Mouse (Mus musculus) heart, embryonic 13.5 days (tissue): ENCODE measurements at regions not wholly inside any gene's neighbourhood (a gene's known extent, or its start where the extent isn't known, plus 50 kb on each side); places are given as distances from the start of the nearest gene placed in this dataset.

Experiments used
- ATAC-seq: fragments of 200-750 bp; cut with Nextera tagmentation; 2 replicates; pipeline ENCODE4 v1.8.0; 2017; ENCODE audit warnings: moderate TSS enrichment; ENCODE audit not compliant: insufficient number of reproducible peaks, low FRiP score, low TSS enrichment; ENCODE audit errors: extremely low read depth
- H3K27ac ChIP-seq: fragments of 300-500 bp; sonication (generic); replicated peaks from 2 replicates; pipeline ENCODE4 v1.5.1; 2015; ENCODE audit warnings: moderate library complexity, mild to moderate bottlenecking, inconsistent platforms
- H3K27me3 ChIP-seq: fragments of 300-500 bp; sonication (generic); replicated peaks from 2 replicates; pipeline ENCODE4 v1.6.1; 2015; ENCODE audit warnings: mild to moderate bottlenecking, inconsistent platforms
- H3K36me3 ChIP-seq: fragments of 300-500 bp; sonication (generic); 2 replicates; pipeline ENCODE4 v1.6.1; 2015; ENCODE audit warnings: mild to moderate bottlenecking, inconsistent platforms
- H3K4me1 ChIP-seq: fragments of 300-500 bp; sonication (generic); 2 replicates; pipeline ENCODE4 v1.6.1; 2015; ENCODE audit warnings: inconsistent platforms
- H3K4me2 ChIP-seq: fragments of 300-500 bp; sonication (generic); 2 replicates; pipeline ENCODE4 v1.6.1; 2015; ENCODE audit warnings: inconsistent platforms, mild to moderate bottlenecking, moderate library complexity
- H3K4me3 ChIP-seq: fragments of 300-500 bp; sonication (generic); 2 replicates; pipeline ENCODE4 v1.5.1; 2015; ENCODE audit warnings: moderate library complexity, mild to moderate bottlenecking, inconsistent platforms
- H3K9ac ChIP-seq: fragments of 300-500 bp; sonication (generic); 2 replicates; pipeline ENCODE4 v1.6.1; 2015; ENCODE audit warnings: inconsistent platforms, mild to moderate bottlenecking, moderate library complexity
- H3K9me3 ChIP-seq: fragments of 300-500 bp; sonication (generic); 2 replicates; pipeline ENCODE4 v1.6.1; 2016; ENCODE audit warnings: inconsistent platforms
- WGBS: fragments of 180-500 bp; shearing (Covaris S2); methylation state at CpG from one replicate; pipeline ENCODE4 v1.1.7; 2015; ENCODE audit warnings: mixed read lengths; 5-methylcytosine and 5-hydroxymethylcytosine counted together

DNA sequence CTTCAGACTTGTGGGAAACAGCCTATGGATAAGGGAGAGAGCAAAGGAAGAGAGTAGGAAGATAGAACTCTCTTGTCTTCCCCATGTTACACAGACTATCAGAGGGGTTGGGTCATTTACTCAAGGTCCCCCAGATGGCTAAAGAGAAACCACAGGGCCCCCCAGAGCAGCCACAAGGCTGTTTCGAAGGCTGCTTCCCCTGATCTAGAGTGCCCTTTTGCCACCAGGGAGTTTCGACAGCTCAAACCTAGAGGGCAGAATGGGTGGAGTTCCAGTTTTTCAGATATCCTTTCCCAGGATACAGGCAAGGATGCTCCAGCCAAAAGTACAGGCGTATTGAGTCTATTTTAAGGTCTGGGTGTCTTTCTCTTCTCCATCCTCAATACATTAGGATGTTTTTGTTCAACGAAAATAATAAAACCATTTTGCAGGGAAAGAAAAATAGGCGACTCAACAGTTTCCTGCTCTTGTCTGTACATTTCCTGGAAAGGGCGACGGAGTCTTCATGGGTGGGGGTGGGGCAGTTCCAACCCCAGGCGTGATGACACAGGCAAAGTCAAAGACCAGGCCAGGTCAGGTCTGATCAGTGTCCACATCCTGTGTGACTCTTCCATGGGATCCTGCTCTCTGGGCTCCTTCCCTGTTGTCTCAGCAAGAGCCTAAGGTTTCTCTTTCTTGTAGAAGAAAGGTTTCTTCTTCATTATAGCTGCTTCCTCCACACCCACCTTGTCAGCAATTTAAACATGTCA is 96.9 kb upstream of the Mgme1 start:
- no peak for ATAC-seq

DNA sequence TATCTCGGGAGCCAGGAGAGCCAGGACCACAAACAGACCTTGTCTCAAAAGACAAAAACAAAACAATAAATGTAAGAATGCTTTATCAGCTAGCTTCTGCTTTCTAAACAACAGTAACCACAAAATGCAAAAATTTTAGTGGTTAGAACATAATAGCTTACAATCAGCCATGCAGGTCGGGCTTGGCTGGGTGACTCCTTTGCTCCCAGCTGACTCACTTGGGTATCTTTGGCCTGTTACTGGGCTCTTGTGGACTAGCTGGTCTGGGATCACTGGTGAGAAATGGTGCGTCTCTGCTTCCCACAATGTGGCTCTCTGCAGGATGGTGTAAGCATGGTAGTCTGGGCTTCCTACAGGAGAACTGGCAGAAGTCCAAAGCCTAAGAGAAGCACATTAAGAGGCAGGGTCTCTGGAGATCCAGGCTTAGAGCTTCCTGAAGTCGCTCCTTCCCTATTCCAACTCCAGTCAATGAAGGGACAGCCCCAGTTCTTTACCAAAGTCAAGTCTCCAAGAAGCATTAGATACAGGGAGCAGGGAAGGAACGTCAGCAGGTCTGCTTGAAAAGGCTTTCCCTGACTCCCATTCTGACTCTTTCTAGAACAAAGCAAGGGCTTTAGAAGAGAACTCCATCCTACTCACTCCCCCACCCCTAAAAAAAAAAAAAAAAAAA is 96.0 kb upstream of the Mgme1 start:
- no peak overlapping the region for H3K9ac ChIP-seq
- no peaks in the 10 kb centered on the region for H3K27me3 ChIP-seq
- no peaks in the 10 kb centered on the region for H3K36me3 ChIP-seq
- H3K4me1 ChIP-seq, result peaks cover 29% of the 10 kb centered on the region
- H3K4me3 ChIP-seq, result no peak overlapping the region
- no peak overlapping the region for H3K4me2 ChIP-seq
- ATAC-seq, result no peak
- no peak overlapping the region for H3K27ac ChIP-seq
- WGBS, result 76% methylated on average over 5 of the region's 5 CpGs
- no peaks in the 10 kb centered on the region for H3K9me3 ChIP-seq

More for the DNA sequence above, 96.9 kb upstream of the Mgme1 start:
- no peak overlapping the region for H3K27ac ChIP-seq
- WGBS, result 62% methylated on average over 8 of the region's 8 CpGs
- no peak overlapping the region for H3K4me3 ChIP-seq
- no peak overlapping the region for H3K4me2 ChIP-seq
- H3K9ac ChIP-seq, result no peak overlapping the region
- H3K27me3 ChIP-seq, result no peaks in the 10 kb centered on the region
- H3K4me1 ChIP-seq, result peaks cover 32% of the 10 kb centered on the region
- H3K36me3 ChIP-seq, result no peaks in the 10 kb centered on the region
- H3K9me3 ChIP-seq, result no peaks in the 10 kb centered on the region

DNA sequence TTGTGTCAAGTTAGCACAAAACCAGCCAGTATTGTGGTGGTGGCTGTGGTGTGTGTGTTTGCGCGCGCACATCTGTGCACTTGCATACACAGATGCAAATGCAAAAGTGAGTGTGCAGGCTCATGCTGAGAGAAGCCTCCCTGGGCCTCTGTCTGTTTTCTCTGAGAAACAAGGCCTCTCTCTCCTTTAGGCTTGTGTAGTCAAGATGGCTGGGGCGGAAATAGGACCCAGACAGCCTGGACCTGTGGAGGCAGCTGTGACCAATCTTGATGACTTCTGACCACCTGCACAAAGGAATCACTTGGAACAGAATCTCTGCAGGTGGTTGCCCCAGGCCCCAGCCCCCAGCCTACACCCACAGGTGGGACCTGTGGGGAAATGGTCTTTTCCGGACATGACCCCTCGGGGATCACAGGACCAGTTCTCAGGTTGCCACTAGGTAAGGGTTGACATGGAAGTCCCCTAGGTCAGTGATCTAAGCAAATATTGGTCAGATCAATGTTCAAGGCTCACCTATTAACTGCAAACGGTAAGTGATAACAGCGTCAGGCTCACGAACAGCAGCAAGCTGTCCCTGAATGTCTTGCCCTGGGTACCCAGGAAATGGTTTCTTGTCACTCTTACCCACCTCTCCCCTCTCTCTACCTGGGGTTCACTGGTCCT is 93.8 kb upstream of the Mgme1 start:
- Histone ChIP-seq H3K9ac (peak overlapping the region; percentile 71), H3K4me1 (peaks cover 29% of the 10 kb centered on the region), H3K4me3 (no peak overlapping the region), H3K27ac (peak overlapping the region; percentile 96), H3K4me2 (peak overlapping the region; percentile 47), H3K27me3 (no peaks in the 10 kb centered on the region), H3K36me3 (no peaks in the 10 kb centered on the region), H3K9me3 (no peaks in the 10 kb centered on the region)
- ATAC-seq, result no peak
- 77% methylated on average over 9 of the region's 9 CpGs for WGBS

DNA sequence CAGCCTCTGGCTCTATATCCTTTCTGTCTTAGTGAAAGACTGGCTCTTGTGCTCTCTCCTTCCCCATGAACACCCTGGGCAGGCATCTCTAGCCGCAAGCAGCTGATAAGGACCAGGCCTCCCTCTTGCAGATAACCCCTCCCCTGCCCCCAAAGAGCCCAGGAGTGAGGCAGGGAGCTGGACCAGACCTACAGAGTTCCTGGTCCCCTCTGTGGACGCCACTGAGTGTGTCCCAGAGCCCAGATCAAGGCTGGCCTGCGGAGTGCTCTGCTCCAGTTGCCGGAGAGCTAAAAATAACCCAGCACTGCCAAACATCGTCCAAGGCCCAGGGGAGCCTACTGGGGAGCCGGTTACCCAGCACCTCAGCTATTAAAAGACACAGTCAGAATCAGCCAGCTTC is 93.2 kb upstream of the Mgme1 start:
- WGBS, result 4% methylated on average over 6 of the region's 6 CpGs
- Histone ChIP-seq H3K9ac (peak overlapping the region; percentile 71), H3K4me1 (peaks cover 32% of the 10 kb centered on the region), H3K4me2 (peak overlapping the region; percentile 47), H3K36me3 (no peaks in the 10 kb centered on the region), H3K4me3 (no peak overlapping the region), H3K27ac (peak overlapping the region; percentile 96), H3K9me3 (no peaks in the 10 kb centered on the region), H3K27me3 (no peaks in the 10 kb centered on the region)
- ATAC-seq, result peak; percentile 77

DNA sequence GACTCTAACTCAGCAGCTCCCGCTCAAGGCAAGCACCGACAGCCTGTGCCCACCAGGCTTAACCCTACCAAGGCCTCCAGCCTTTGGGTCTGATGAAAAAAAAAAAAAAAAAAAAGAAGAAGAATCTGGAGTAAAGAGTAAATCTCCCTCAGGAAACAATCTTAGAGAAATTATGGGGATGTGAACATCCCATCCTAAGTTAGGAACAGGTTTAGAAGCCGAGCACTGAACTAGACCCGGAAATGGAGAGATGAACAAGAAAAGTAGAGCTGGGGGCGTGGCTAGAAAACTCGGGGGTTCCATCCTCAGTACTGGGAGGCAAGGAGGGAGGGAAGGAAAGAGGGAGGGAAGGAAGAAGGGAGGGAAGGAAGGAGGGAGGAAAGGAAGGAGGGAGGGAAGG is 92.5 kb upstream of the Mgme1 start:
- Histone ChIP-seq H3K9me3 (no peaks in the 10 kb centered on the region), H3K36me3 (no peaks in the 10 kb centered on the region), H3K9ac (peak overlapping the region; percentile 71), H3K4me1 (peaks cover 33% of the 10 kb centered on the region), H3K27me3 (no peaks in the 10 kb centered on the region), H3K4me3 (no peak overlapping the region), H3K4me2 (peak overlapping the region; percentile 47; the same call in 1 of the 2 replicates), H3K27ac (peak overlapping the region; percentile 96)
- 55% methylated on average over 6 of the region's 6 CpGs for WGBS
- ATAC-seq, result no peak

DNA sequence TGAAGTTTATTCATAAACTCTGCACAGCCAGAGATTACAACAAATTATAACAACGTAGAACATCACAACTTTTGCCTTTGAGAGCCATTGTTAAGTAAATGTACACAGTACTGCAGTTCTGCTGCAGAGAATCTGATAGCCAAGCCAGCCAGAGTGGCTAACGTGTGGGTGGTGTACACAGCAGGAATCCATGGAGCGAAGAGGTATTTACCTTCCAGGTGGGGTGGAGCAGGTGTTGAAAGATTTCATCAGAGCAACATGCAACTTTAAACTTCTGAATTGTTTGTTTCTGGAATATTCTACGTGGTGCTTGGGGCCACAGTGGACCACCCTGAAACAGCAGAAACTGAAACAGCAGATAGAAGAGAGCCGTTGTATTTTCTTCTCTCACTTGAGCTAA is 88.4 kb upstream of the Mgme1 start:
- ATAC-seq, result no peak
- Histone ChIP-seq H3K27me3 (no peaks in the 10 kb centered on the region), H3K9ac (no peak overlapping the region), H3K27ac (no peak overlapping the region), H3K4me2 (no peak overlapping the region), H3K4me3 (no peak overlapping the region), H3K4me1 (peaks cover 30% of the 10 kb centered on the region), H3K36me3 (no peaks in the 10 kb centered on the region), H3K9me3 (no peaks in the 10 kb centered on the region)
- WGBS, result 66% methylated on average over 5 of the region's 5 CpGs

DNA sequence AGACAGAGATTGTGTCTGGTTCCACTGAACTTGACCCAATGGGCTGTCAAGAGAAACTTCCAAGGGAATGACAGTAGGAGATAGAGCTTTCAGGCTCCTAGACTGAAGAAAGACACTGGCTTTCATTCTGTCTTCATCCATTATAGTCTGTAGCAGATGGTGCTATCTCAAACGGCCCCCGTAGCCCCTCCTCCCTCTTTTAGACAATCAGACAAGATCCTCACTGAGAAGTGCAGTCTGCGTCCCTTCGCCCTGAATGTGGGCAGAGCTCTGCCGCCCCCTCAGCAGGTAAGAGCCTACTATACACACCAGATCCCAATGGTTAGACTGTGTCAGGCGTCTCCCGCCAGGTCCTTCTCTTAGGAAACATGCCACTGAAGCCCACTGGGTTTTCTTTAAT is 87.9 kb upstream of the Mgme1 start:
- WGBS, result 58% methylated on average over 7 of the region's 7 CpGs
- ATAC-seq, result no peak
- Histone ChIP-seq H3K9me3 (no peaks in the 10 kb centered on the region), H3K4me1 (peaks cover 25% of the 10 kb centered on the region), H3K27ac (no peak overlapping the region), H3K9ac (no peak overlapping the region), H3K4me2 (no peak overlapping the region), H3K27me3 (no peaks in the 10 kb centered on the region), H3K4me3 (no peak overlapping the region), H3K36me3 (no peaks in the 10 kb centered on the region)

DNA sequence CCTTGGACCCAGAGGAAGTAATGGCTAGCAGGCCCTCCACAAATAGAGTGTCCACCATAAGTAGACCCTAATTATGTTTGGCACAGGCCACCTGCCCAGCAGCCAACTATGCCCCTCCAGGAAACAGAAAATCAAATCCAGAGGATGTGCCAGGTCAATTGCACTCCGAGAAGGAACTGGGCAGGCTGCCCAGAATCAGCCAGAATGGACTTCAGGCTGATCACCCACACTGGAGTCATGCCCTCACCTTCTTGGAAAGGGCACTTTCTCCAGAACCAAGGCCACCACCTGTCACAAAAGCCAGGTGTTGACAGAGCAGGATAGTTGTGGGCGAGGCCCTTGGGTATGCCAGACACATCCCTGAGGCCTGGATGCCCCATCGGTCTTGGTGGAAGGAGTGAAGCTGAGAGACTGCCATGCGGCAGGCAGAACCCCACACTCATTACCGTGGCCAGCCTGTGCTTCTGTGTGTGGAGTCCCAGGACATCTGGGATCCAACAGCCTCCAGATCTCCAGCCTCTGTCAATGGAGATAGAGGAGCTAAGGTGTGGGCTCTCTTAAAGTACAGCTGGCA is 87.0 kb upstream of the Mgme1 start:
- Histone ChIP-seq H3K36me3 (no peaks in the 10 kb centered on the region), H3K27ac (peak overlapping the region; percentile 50; the same call in 1 of the 2 replicates), H3K9ac (no peak overlapping the region), H3K9me3 (no peaks in the 10 kb centered on the region), H3K4me2 (no peak overlapping the region), H3K4me1 (peaks cover 21% of the 10 kb centered on the region), H3K4me3 (no peak overlapping the region), H3K27me3 (no peaks in the 10 kb centered on the region)
- 61% methylated on average over 5 of the region's 5 CpGs for WGBS
- ATAC-seq, result no peak

DNA sequence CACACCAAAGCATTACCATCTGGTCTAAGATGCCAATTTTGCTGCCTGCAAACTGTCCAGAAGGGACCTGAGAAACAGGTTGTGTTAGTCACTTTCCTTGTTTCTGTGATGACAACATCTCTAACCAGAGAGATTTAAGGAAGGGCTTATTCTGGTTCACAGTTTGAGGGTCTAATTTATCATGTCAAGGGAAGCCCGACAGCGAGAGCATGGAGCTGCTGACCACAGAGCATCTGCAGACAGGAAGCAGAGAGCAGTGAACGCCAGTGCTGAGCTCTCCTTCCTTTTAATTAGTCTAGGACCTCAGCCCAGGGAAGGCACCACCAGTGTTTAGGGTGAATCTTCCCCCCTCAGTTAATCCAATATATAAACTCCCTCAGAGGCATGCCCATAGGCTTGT is 85.3 kb upstream of the Mgme1 start:
- Histone ChIP-seq H3K9ac (no peak overlapping the region), H3K4me3 (no peak overlapping the region), H3K27me3 (no peaks in the 10 kb centered on the region), H3K27ac (no peak overlapping the region), H3K4me1 (peaks cover 26% of the 10 kb centered on the region), H3K9me3 (no peaks in the 10 kb centered on the region), H3K36me3 (no peaks in the 10 kb centered on the region), H3K4me2 (no peak overlapping the region)
- ATAC-seq, result no peak
- WGBS, result 72% methylated on average over 3 of the region's 3 CpGs

DNA sequence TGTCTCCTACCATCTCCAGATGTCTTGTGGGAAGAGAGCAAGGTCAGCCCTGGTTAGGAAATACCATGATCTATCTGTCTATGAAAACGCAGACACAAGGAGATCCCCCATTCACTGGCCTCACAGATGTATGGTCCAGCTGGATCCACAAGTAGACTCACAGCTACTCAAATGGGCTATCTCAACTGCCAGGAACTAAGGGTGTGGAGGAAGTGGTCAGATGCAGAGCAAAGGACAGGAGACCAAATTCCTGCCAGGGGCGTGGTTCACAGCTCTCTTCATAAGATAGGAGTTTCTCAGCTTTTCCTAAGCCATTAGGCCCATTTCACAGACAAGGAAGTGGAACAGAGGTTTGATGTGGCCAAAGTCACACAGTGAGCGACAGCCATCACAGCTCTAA is 84.0 kb upstream of the Mgme1 start:
- Histone ChIP-seq H3K4me3 (no peak overlapping the region), H3K27ac (no peak overlapping the region), H3K36me3 (no peaks in the 10 kb centered on the region), H3K4me1 (peaks cover 30% of the 10 kb centered on the region), H3K27me3 (no peaks in the 10 kb centered on the region), H3K9ac (no peak overlapping the region), H3K4me2 (no peak overlapping the region), H3K9me3 (no peaks in the 10 kb centered on the region)
- ATAC-seq, result no peak
- 71% methylated on average over 3 of the region's 3 CpGs for WGBS

DNA sequence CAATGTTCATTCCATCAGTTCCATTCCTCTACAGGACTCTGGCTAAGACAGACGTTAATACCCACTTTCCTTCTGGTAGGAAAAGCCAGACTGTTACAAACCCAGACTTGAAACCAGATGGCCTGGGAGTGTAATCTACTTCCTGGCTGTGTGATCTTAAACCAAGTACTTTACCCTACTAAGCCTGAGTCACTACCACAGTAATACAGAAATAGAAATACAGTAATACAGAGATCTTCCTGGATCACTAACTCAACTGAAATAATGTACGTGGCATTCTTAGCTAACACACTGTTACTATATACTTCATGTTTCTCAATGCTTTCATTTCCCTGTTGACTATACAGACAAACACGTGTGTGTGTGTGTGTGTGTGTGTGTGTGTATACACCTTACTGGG is 82.4 kb upstream of the Mgme1 start:
- Histone ChIP-seq H3K27ac (no peak overlapping the region), H3K27me3 (no peaks in the 10 kb centered on the region), H3K4me1 (peaks cover 23% of the 10 kb centered on the region), H3K4me3 (no peak overlapping the region), H3K9me3 (no peaks in the 10 kb centered on the region), H3K36me3 (no peaks in the 10 kb centered on the region), H3K9ac (no peak overlapping the region), H3K4me2 (no peak overlapping the region)
- ATAC-seq, result no peak
- WGBS, result 58% methylated on average over 3 of the region's 3 CpGs
